Mouse (Mus musculus) CD8-positive naive resting alpha-beta T cell, adult 2 months (primary cell): Measurements from ENCODE around the gene Drd3.

ENCODE experiments used
- DNase-seq, 2 experiments: peaks; one replicate each; pipeline ENCODE4 v3.0.0; 2022; ENCODE audit warnings: low read depth in 2 of 2, low spot score in 2 of 2

Gene Drd3

DNA sequence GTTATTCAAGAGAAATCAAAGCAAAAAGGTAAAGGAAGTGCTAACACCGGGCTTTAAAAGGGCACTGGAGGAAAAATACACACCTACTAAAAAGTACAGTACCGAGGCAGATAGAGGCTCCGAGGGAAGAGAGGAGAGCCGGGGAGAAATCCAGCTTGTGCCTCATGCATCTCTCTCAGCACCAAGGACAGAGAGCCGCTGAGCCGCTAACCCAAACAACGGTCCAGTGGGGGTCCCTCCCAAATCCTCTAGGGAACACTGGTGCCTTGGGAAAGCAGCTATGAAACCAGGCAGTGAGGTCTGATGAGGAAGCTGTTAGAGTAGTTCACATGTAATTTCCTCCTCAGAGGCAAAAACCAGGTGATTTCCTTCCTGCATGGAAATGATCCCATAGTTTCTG, at the start of gene Drd3:
Gene Drd3 (plus strand): TSS at position 276 of the 400 bp plus-strand sequence.
- DNase-seq, result no peak

DNA sequence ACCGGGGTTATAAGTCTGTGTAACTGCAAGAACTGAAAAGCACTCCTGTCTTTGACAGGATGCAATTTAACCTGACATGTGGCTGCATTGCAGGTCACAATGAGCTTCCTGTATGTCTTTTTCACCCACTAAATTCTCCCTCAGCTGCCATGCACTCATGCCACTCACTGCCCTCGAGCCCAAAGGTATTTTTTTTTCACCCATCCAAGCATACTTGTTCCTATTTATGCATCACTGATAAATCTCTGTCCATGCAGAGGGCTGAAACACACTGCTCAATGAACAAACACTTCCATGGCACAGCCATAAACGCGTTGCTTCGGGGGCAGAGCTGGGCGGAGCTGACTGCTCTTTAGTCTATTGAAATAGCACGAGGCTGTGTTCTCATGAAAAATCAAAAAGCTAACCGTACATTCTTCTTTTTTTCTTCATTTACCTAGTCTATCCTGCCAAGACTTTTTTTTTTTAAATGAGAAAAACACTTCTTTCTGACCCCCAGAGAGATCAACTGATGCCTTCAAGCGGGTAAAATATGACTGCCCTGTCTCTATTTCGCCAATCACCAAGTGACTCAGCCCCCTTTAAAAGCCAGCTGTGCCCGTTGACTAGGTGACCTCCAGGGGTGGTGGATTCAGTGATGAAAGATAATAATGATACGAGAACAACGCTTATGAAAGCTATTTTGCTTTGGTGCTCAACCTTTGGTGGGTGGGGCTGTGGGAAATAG, 45.3 kb upstream of the Drd3 start:
- DNase-seq, result peak; percentile 16 to 26

DNA sequence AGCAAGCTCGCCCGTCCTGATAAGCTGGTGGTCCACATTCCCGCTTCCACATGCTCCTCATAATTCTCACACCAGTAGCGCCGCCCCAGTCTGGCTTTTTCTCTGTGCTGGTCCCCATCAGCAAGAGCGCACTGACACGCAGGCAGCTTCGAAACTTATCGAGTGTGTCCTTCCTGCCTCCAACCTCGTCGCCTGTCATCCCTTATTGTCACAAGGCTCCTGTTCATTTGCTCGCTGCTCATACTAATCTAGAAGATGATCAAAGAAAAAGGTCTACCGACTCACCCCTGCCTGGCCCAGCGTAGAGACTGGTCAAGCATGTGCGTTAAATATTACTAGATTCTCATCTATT, 44.8 kb upstream of the Drd3 start:
- DNase-seq, result peak; percentile 23 to 26

DNA sequence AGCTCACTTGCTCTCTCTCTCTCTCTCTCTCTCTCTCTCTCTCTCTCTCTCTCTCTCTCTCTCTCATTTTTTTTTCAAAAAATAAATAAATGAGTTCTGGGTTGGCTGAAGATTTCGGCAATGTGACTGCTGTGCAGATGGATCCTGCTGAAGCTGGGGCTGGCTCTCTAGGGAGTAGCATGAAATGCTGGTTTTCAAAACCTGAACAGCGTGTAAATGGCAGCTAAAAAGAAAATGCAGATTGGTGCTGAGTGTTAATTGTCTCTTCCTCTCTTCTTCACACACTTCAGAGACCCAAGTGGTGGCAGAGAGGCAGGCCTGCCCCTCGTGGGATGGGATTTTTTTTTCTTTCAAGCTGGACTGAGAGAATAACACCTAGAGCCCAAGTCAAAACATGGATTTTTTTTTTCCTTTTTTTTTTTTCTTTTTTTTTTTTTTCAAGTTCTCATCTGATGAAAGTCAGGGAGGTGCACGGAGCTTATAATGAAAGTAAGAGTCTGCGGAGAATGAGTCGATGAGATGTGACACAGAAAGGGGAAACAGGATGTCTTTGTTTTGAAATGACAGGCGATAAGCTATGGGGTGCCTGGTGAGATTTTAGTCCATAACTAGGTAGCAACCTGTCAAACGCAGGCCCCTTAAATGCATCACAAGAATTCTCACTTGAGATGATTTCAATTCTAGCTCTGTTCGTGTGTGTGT, 44.2 kb upstream of the Drd3 start:
- DNase-seq, result peak; percentile 39 to 52

DNA sequence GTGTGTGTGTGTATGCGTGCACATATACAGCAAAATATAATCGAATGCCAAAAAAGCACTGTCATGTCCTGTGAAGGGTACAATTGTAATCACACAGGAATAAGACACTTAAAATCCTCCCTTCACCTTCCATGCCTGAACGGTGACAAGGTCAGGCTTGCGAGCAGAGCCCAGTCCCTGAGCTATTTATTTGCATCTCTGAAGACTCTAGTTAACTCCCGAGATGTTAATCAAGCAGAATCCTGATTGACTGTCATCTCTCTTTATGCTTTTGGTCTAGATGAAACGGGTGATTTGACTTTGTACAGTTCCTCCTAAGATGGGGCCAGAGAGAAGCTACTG, 43.7 kb upstream of the Drd3 start:
- DNase-seq, result no peak

DNA sequence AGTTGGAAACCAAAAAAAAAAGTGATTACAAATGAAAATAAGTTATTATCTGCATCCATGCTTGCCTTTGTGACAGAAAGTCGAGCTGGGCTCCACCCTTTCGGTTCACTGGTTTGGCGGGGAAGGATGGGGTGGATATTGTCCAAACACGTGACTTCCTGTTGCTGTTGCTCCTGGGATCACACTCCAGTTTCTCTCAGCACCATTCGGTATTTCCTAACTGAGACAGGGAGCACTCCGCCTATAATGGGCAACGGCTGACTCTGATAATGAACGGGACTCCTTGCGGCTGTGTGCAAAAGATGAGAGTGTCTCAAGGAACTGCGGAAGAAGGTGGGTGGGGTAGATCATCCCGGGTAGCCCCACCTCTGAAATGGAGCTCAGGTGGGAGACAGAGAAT, 43.2 kb upstream of the Drd3 start:
- no peak for DNase-seq

DNA sequence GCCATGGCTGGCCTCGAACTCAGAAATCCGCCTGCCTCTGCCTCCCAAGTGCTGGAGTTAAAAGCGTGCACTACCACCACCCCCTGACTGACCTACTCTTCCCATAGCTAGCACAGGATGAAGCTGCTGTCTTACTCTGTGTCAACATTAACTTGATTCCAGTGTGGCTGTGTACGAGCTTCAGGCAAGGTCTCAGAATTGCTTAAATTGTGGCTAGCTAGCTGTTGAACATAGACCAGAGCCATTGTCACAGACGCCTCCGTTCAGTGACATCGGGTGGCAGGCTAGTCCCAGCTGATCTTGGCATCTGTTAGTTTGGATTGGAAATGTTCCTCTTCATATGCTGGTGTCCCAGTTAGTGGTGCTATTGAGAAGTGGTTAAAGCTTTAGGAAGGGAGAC, 42.5 kb upstream of the Drd3 start:
- no peak for DNase-seq

DNA sequence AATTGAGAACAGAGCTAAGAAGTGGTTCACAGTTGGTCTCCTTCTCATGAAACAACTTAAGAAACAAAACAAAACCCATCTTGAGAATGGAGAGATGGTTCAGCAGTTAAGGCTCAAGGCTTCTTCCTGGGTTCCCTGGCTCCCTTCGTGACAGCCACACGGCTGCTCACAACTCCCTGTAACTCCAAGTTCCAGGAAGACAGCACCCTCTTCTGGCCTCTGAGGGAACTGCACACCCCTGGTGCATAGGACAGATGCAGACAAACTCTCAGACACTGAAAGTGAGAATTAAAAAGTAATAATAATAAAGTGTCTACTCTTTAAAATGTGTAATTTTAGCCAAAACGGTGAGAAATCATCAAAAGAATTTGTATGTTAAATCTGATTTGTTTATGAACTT, 29.4 kb upstream of the Drd3 start:
- DNase-seq, result peak; percentile 43 to 45

DNA sequence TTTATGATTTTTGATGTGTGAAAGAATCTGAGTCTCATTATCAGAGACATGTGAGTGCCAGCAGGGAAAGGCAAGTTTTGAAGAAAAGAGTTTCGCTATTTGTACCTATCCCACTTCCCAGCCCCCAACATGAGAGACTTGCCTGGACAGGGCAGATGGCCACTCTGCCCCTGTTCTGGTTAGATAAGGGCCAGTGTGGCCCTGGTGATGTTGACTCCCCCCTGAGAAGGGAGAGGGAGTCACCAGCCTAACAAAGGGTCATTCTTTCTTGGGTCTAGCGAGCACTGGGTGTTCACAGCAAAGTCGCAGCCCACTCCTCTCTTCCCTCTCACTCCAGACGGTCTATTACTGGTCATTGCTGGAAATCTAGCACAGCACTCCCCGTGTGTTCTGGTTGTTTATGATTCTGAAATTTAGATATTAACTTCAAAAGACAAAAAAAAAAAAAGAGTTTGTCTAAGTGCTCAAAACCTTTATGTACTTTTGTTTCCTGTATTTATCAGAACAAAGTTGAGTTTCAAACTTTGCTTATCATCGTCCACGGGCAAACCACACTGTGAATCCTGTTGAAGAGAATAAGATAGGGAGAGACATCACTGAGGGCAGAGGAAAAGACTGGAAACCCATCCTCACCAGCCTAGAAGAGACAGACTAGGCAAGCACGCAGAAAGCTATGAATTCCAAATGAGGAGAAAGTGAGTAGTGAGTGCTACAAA, 24.2 kb upstream of the Drd3 start:
- no peak for DNase-seq

DNA sequence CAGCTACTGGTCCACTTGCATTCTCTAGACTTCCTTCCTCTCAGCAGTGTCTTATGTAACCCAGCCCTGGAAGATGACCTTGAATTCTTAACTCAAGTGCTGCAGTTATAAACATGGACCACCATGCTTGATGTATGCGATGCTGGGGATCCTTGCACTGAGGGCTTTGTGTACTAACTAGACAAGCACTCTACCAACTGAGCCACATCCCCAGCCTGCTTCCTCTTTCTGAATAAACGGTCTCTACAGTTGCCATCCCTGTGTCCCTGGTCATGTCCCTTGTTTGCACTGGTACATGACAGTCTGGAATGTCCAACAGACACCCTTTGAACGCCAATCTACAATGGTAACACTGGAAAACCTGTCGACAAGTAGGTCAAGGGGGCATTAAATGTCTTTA, 23.5 kb upstream of the Drd3 start:
- DNase-seq, result no peak

DNA sequence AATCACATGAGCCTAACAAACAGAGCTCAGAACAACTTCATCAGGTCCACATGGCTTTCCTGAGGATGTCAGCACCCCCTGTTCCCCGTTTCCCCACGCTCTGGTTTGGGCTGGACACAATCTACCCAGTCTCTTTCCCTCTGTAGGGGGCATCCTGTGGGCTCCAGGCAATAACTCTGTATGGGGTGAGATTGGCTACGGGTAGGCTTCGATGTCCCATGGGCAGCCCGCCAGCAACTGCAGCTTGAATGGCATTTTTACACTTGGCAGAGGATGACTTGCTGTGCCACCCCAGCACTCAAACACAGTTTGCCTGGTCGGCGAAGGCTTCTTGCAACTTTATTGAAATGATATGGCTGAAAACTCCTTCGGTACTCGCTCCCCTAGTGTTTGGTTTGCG, 21.3 kb upstream of the Drd3 start:
- DNase-seq, result no peak

DNA sequence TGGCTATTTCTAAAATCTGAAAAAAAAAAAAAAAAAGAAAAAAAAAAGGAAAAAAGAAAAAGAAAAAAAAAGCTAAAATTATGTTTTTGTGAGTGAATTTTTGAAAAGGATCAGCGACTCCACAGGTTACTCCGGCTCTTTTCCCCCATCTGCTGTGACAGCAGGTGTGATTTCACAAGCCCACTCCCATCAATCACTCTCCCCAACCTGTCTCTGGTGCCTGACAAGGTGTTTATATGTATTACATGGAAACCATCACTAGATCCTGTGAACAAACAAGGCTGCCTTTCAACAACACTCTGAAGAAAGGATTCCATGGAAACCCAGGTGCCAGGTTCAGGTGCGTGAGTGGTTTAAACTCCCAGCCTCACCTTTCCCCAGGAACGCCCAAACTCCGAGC, 20.9 kb upstream of the Drd3 start:
- no peak for DNase-seq

DNA sequence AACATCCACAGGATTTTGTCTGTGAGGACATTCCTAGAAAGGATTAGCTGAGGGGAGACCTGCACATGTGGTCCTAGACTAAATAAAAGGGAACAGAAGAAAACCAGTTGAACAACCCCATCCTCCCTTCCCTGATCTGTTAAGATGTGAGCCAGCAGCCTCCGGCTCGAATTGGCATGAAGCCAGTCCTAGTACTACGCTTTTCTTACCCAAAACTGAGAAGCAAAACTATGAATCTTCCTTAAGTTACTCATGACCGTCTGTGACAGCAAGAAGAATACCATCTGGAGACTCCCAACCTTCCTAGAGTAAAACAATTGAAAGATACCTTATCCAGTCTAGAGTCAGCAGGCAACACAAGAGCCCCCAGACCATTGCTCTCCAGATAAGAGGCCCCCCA, 15.9 kb upstream of the Drd3 start:
- no peak for DNase-seq

DNA sequence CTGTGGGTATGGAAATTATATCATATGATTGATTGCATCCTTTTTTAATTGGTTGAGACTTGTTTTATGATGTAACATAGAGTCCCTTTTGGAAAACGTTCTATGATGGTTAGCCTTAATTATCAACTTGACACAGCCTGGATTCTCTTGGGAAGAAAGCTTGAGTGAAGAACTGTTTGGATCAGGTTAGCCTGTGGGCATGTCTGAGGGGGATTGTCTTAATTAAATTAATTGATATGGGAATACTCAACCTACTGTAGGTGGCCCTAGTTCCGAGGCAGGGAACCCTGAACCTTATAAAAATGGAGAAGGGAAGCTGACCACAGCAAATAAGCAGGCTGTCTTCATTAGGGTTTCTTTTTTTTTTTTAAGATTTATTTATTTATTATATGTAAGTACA, 12.9 kb upstream of the Drd3 start:
- no peak for DNase-seq

DNA sequence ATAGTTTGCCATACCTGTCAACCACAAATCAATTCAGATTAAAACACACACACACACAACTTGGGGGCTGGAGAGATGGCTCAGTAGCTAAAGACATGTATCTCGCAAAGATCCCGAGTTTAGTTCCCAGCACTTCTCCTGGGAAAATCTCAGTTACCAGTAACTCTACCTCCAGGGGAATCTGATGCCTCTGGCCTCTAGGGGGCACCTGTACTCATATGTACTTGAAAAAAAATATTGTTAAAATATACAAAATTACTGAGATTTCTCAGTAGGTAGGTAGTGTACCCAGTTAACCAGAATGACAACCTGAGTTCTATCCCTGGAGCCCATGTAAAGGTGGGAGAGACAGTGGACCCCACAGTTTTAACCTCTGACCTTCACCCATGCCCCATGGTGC, 5.4 kb upstream of the Drd3 start:
- DNase-seq, result no peak

DNA sequence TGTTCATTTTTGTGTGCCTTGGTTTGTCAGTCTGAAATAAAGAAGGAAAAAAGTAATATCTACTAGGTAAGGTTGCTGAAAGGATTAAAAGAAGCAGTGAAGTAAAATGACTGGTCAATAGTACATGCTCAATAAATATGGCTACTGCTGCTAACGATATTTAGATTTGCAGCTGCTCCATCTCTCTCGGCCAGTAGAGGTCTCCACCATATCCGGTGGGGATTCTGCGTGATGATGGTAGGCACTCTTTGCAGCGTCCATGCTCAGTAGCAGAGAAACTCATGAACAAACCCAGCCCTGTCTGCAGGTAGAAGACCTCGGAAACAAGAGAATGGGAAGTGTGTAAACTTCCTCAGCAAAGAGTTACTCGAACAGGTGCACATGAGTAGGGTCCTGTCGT, 926 bp upstream of the Drd3 start:
- no peak for DNase-seq

DNA sequence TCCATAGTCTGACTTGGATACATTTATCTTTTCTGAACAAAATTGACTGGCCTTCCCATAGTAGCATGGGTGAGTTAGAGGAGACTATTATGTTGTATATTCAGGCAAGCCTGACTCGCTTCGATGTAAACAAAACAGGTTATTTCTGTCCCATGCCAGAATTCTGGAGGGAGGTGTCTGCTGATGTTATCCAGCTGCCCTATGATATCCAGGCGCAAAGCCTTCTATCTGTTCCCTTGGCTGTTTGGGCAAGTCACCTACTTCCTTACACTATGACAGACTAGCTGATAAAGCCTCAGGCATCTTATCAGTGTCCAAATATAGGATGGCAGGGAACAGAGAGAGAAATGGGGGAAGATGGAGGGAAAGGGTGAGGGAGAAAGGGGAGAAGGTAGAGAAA, 18.5 kb downstream of the Drd3 start:
- DNase-seq, result no peak

DNA sequence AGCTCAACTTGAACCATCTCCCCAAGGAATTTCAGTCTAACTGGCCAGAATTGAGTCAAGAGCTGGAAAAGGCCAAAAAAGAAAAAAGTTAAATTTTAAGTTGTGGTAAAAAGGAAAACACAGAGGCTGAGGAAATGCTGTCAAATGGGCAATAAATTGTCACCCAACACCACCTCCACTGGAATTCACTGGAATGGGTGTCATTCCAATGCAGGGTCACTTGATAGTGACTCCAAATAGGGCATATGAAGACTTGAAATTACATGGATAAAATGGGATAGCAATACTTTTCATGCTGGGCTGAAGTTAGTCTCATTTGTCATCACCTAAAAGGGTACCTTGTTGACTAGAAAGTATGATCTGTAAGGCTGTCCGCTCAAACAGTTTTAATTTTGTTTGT, 18.9 kb downstream of the Drd3 start:
- no peak for DNase-seq

DNA sequence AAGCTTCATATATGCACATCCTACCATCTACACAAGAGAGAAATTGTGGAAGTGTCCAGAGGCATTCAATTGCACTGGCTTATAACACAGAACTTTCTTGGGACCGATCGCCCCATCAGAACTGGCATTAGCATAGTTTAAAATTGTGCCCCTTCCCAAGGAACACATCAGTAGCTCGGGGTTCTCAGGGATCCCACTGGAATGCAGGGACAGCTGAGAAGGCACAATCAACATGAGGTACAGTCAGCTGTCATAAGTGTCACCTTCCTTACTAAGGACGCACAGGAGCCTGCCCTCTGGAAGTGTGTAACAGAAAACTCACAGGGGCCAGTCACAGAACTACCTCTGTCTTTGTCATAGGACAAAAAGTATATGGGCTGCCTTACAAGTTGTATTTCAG, 19.7 kb downstream of the Drd3 start:
- no peak for DNase-seq

DNA sequence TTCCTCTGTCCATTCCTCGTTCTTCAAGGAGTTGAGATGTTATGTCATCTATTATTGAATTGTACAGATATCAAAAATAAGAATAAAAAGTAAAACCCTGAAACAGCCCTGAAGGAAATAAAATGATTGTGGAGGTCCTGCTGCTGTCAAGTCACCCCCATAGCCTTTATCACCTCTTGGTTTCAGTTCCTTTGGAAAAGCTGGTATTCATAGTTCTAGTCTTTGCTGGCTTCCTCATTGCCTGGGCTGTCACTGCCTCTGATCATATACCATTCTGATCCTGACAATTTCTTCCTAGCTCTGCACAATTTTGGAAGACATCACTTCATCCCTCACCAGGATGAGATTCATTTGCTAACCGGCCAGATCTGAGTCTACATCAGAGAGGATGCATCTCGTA, 23.1 kb downstream of the Drd3 start:
- DNase-seq, result no peak

DNA sequence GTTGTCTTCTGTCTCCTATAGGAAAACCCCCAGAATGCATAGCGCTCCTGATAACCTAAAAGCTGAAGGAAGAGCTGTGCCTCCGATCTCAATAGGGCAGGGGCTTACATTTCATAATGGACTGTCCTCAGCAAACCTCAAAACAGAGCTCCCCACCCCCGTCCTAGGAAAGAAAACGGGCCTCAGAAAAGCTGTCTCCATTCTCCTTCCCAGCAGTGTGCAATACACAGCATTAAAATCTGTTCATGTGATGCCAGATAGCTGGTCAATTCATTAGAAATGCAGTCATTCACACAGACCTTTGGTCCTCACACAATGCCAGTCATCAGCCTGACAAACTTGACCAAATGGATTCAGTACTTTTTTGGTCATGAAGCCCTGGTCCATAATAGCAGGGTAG, 45.7 kb downstream of the Drd3 start:
- DNase-seq, result no peak

DNA sequence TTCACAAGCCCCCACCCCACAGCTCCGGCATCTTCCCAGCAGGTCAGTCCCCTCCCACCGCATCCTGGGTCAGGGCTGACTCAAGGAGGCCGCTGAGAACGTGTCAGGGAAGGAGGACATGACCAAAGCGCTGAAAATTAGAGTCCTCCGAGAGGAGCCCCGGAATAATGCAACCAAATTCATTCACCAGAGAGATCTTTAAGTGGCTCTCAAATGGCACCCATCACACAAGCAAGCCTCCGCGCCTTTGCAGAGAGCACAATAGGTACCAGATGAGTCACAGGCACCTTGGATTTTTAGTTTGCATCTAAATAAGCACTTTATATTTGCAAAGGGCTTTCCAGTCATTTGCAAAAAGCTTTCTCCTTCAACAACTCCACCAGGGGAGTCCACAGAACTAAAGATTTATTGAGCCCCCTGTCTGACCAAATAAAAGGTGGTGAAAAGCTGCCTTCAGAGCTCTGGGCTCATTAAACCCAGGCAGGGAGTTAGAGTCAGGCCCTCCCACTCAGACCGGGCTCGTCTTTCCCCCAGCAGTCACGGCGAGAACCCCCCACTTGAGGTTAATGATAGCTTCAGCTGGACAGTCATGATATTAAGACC, 46.4 kb downstream of the Drd3 start:
- no peak for DNase-seq
